Mouse (Mus musculus) frontal cortex, postnatal 36 days (tissue): Measurements from ENCODE around the gene Sox30.
"Not testable (repeated sequence)": the region's sequence is repeated elsewhere in the genome, so short reads cannot be mapped to it uniquely, and the experiment has no call there.

ENCODE experiments used
- DNase-seq, 2 experiments: peaks; one replicate each; pipeline ENCODE4 v3.0.0; 2022; ENCODE audit warnings: low spot score in 2 of 2

The Sox30 gene

DNA sequence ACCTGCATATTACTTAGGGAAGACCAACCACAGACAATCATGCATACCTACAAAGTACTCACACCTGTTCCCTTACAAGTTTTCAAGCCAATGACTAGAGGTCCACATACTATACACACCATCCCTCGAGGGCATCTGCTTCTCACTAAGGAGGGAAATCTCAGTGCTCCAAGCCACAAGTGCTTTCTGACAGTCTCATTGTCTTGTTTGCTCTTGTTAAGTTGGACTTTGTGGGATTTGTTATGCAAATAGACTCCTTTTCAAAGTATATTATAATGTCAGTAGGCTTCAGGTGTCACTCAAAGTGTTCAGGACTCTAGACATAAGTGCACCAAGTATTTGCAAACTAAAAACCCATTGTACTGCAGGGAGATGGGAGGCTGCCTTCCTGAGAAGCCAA lies 40.1 kb downstream of the Sox30 start:
- DNase-seq, result no peak

DNA sequence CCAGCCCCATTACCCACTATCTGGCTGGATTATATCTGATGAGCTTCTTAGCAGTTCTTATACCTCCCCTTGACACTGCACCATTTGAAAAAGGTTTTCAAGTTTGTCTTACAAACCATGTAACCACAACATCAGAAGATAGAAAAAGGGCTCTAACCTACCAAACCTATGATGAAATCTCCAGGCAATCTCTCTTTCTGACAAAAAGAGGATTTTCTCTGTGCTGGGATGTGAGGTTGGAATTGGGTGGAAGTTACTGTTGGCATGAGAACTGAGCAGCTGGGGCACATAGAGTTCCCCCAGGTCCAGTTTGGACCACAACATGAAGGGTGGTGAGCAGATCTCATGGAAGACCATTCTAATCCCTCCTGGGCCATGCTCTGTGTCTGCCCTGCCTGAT lies 41.7 kb downstream of the Sox30 start:
- DNase-seq, result no peak

DNA sequence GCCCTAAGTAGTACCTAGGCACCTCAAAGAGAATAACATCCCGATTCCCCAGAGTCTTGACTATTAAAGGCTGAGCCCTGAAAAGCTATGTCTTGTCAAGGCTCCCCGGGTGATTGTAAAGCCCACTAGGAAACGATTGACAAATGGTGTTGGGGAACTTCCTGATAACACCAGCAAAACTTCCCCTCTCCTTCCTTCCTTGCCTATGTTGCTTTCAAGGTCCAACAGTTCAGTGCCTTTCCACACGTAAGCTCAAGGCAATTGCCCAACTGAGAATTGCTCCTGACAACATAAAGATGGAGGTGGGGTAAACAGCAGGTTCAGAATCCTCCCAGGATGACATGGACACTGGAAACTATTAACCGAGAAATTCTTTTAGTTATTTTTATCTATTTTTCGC lies 42.9 kb downstream of the Sox30 start:
- DNase-seq, result no peak

DNA sequence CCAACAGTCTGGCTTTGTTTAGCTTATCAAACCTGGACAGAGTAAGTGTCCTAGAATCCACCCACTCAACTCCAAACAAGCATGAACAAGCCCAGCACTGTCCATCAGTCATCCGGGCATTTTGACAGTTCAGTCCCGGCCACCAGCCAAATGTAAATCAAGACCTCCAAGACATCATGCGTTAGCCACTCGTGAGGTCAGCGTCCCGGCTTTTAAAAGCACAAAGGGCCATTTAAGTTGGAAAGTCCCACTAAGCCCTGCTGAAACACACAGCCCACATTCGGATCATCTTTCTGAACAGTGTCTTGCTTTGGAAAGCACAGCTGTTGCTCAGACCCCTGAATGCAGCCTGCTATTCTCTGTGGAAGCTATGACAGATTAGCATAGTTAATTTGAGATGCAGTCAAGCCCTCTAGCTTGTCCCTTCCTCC lies 45.9 kb downstream of the Sox30 start:
- DNase-seq, result no peak

DNA sequence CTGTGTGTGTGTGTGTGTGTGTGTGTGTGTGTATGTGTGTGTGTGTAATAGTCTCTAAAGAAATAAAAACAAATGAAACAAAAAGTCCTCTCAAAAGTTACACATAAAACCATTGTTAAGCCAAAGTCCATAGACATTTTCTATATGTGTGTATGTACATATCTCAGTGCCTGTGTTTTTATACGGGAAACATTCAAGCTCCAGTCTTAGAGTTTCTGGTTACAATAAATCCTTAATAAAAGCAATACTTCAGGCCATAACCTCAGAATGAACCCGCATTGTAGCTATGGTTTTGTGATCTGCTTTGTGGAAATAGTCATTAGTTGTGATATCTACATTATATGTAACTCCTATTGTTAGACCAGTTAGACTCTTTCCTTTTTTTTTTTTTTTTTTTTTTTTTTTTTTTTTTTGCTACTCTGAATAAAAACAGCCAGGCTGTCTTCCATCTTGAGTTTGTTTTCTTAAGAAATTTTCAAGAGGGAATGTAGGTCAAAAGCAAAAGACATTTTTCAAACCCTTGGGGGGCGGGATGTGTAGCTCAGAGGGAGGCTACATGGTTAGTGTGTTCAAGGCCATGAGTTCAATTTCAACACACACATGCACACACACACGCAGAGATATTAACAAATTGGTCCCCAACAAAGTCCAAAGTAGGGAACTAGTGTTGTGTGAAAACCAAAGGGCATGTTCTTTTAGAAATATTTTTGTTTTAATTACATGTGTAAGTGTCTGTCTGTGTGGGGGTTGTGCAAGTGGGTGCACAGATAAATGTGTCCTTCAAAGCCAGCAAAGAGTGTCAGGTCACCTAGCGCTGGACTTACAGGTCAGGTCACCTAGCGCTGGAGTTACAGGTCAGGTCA lies 48.1 kb downstream of the Sox30 start:
- no peak for DNase-seq

GRCm38 (mm10) chr11:46029485-46029884 lies 49.4 kb downstream of the Sox30 start:
- no peak for DNase-seq

- no peak for DNase-seq
These were observed 49.9 kb downstream of the Sox30 start for GRCm38 (mm10) chr11:46030026-46030425.

- no peak for DNase-seq
These were observed 51.4 kb downstream of the Sox30 start for GRCm38 (mm10) chr11:46031470-46031869.

DNA sequence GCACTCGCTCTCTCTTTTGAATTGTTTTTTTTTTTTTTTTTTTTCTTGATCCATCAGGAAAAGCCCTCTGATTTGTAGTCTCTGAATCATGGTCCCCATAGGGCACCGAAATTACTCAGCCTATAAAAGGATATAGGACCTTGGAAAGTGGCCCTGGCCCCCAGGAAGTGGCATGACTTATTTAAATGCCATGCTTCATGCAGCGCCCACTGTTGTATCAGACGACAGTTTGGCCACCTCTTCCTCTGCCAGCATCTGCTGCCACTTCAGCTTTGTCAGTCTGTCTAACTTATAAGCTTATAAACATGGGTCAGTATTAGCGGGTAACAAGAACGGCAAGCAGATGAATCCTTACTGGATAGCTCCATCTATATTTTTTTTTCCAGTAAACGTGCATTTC lies 52.8 kb downstream of the Sox30 start:
- no peak for DNase-seq

- DNase-seq, result no peak
These were observed 56.3 kb downstream of the Sox30 start for GRCm38 (mm10) chr11:46036374-46036773.

GRCm38 (mm10) chr11:46038901-46039300 lies 58.8 kb downstream of the Sox30 start:
- no peak for DNase-seq

DNA sequence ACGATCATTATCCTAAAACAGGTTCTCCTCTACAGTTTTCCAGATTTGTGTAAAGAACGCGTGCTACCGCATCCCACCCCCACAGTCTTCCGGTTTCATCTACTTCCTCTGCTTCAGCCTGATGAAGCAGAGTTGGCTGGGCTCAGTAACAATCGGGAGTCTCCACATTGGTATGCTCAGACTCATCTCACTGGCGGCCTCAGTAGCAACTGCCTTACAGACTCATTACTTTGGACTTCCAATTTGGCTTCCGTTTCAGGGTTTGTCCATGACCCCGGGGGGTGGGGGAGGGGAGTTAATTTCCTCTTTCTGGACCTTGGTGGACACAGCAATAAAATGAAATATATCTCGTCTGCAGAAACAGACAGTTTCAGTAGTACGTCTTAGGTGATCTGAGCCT lies 59.2 kb downstream of the Sox30 start:
- peak in 1 of 2 experiments; percentile 18 for DNase-seq

DNA sequence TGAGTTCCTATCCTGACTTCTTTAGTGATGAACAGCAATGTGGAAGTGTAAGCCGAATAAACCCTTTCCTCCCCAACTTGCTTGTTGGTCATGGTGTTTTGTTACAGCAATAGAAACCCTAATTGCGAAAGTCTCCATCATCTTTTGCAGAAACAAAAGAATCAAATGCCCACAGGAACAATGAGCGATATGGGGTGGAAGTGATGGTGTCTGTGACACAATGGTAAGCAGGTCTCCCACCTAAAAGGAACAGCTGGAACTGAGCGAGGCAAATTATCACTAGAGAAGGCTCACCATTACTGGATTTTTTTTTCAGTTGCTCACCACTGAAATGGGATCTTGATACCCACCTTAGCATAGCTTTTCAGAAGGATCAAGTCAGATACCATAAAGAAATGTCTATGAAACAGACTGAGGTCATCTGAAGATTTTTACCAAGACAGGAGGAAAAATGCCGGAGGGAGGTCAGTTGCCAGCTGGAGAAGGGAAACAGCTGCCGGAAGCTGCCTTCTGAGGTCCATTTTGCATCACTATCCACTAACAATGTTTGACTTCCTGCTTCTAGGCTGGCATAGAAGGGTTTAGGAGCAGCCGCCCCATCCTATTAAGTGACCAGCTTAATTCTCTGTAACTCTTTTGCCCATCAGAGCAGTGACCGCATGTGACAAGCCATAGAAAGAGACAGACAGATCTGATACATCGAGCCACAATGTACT lies 60.9 kb downstream of the Sox30 start:
- DNase-seq, result no peak

DNA sequence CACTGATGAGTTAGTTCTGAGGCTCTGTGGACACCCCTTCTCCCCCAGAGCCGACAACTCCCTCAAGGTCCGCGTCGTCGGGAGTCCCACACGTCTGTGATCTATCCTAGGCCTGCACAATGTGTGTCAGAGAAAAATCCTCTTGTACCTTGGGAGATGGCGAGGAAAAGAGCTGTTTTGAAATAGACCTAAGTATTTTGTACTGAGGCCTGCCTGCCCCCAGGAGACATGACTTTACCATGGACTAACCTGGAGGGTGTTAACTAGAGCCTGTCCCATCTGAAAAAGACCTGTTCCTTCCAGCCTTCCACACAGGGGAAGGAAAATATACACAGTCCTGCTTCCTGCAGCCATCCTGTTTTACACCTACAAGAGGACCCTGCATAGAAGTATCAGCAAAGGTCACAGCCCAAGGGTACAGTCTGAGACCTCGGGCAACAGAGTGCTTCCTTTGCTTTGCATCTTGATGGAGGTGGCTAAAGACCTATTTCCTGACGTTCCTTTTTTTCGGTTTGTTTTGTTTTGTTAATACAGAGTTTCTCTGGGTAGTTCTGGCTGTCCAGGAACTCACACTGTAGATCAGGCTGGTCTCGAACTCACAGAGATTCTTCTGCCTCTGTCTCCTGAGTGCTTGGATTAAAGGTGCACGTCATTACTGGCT lies 61.6 kb downstream of the Sox30 start:
- DNase-seq, result no peak

DNA sequence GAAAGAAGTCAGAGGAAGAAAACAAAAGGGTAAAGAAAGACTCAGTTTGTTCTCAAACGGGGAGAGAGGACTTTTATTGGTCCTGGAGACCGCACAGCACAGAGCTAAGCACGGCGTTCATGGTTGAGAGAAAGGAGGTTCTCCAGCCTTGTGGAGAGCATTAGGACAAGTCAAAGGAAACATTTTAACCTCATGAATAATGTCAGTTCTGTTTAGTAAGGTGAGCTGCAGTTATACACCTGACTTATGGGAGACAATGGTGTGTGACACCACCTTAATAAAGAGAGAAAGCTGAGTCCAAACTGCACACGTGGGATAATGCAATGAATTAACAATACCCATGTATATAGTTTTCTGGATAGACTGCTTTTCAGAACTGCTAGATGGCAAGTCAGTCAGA lies 64.7 kb downstream of the Sox30 start:
- DNase-seq, result no peak

GRCm38 (mm10) chr11:46047264-46047663 lies 67.2 kb downstream of the Sox30 start:
- no peak for DNase-seq

DNA sequence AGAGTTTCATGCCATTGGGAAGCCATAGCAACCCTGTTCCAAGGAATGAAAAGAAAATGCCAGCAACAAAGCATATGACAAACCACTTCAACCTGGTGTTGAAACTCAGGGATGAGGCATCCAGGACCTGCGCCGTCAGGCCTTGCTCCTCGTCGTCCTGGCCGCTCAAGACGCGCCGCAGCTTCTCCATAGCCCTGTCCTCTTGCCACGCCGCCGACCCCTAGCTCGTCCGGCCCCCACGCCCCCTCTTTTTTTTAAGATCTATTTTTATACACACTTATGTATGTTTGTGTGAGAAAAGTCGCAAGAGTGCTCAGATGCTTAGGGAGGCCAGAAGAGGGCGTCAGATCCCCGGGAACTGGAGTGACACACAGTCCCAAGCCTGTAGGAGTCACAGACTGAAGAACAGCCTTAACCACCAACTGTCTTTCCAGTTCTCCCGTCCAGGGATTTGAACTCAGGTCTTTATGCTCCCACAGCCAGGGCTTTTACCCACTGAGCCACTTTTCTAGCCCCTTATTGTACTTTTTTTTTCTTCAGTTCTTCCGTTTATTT lies 72.1 kb downstream of the Sox30 start, which contains the start of gene Gm12166:
TSS of gene Gm12166 (minus strand) at position 217 of the 555 bp plus-strand sequence.
- peak in 1 of 2 experiments; percentile 48 for DNase-seq

GRCm38 (mm10) chr11:46053457-46053856 lies 73.3 kb downstream of the Sox30 start:
- not testable (repeated sequence) for DNase-seq

DNA sequence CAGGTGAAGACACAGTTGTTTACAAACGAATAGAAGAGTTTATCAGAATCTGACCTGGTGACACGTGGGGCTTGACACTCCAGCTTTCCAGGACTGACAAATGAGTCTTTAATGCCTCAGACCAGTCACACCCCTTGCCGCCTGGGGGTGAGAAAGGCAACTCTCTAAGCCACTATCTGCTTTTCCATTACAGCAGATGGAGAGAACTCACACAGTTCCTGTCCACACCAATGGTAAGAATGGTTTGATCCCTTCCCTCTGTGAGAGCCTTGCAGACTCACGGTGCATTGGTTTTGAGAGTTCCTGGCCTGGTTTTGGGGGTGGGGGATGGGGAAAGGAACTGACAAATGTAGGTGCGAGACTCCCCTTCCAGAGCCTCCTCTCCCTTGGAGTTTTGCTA lies 74.2 kb downstream of the Sox30 start:
- no peak for DNase-seq

DNA sequence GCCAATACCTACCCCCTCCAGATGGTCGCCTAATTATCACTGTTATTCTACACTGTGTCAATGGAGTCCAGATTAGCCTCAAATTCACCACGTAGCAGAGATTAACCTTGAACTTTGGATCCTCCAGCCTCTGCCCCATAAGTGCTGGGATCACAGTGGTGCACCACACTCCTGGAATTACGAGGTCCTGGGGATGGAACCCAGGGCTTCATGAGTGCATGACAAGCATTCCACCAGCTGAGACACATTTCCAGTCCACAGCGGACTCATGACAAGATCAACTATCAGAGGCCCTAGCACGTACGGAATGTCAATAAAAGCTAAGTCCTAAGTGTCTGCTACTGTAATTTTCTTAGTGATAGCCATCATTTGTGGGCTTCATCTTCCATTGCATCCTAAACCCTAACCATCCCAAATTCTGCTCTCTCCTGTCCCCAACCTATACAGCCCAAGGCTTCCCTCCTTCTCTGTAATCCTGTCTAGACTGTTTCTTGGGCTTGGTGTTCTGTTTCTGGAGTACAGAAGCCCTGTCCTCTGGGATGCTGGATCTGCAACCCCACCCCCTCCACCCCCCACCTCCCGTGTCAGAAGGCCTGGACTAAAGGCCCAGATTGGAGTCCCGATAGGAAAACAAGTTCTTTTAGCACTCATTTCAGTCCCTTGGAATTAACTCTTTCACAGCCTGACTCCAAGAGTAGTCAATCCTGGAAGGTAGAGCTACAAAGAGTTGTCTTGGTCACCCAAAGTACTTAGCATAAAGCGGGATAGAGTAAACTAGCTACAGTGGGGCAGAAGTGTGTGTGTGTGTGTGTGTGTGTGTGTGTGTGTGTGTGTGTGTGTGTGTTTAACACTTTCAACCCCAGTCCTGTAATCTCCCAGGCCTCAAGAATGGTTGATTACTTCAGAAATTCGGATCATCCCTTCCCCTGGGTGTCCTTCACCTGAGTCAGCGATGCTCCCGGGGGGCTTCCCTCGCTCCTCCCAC lies 75.1 kb downstream of the Sox30 start:
- no peak for DNase-seq
